Mouse (Mus musculus) CH12.LX (cell line): ENCODE results near the gene Srcin1. TPM values are rescaled to one million over a fixed set of nuclear protein-coding genes. Genes with fewer than 3 reads are reported as not detected.

Experiments used
- DNase-seq: peaks from one replicate; pipeline ENCODE4 v3.0.0-alpha.2; 2013; ENCODE audit errors: extremely low read depth
- H3K27ac ChIP-seq: 2 replicates; pipeline ENCODE4 v1.5.1; 2012; ENCODE audit warnings: low read depth, mild to moderate bottlenecking, control low read depth, moderate library complexity; ENCODE audit not compliant: insufficient read depth
- H3K27me3 ChIP-seq: replicated peaks from 2 replicates; pipeline ENCODE3; 2012; ENCODE audit warnings: inconsistent platforms
- H3K36me3 ChIP-seq, 2 experiments: replicated peaks in 1 of 2; 2 replicates each; pipeline versions ENCODE3 to v1.6.1; 2012; ENCODE audit warnings: inconsistent platforms in 1 of 2, low read length in 1 of 2, mild to moderate bottlenecking in 1 of 2, mixed read lengths in 1 of 2, moderate library complexity in 1 of 2; ENCODE audit not compliant: control insufficient read depth in 1 of 2, insufficient read depth in 1 of 2
- H3K4me1 ChIP-seq, 2 experiments: 2 replicates each; pipeline ENCODE4 v1.6.1; 2012; ENCODE audit warnings: inconsistent platforms in 1 of 2, moderate library complexity in 1 of 2; ENCODE audit not compliant: insufficient read depth in 2 of 2, control insufficient read depth in 1 of 2
- H3K4me2 ChIP-seq: 2 replicates; pipeline ENCODE4 v1.6.1; 2012; ENCODE audit warnings: low read depth, mild to moderate bottlenecking, control low read depth; ENCODE audit not compliant: poor library complexity, insufficient read depth, severe bottlenecking
- H3K4me3 ChIP-seq, 3 experiments: fragments of 150-350 bp in 1 of 3; sonication (generic) in 1 of 3; replicated peaks in 1 of 3; 2 replicates each; pipeline versions ENCODE3 to v1.5.1; 2011 to 2012; ENCODE audit warnings: low read depth in 2 of 3, low read length in 2 of 3, mild to moderate bottlenecking in 2 of 3, moderate library complexity in 2 of 3, control low read depth in 1 of 3, improper control_type of control experiment in 1 of 3, inconsistent platforms in 1 of 3, mixed read lengths in 1 of 3; ENCODE audit not compliant: poor library complexity in 1 of 3
- H3K79me2 ChIP-seq: replicated peaks from 2 replicates; pipeline ENCODE4 v1.6.1; 2012; ENCODE audit warnings: mild to moderate bottlenecking, moderate library complexity; ENCODE audit not compliant: control insufficient read depth, poor library complexity, insufficient read depth, severe bottlenecking; ENCODE audit errors: extremely low read depth
- H3K9ac ChIP-seq: 2 replicates; pipeline ENCODE4 v1.6.1; 2012; ENCODE audit warnings: low read depth, mild to moderate bottlenecking, control low read depth, moderate library complexity; ENCODE audit not compliant: insufficient read depth
- H3K9me3 ChIP-seq: replicated peaks from 2 replicates; pipeline ENCODE3; 2012; ENCODE audit warnings: low read length, inconsistent platforms, mixed read lengths
- CHD1 ChIP-seq: IDR thresholded peaks from 2 replicates; pipeline ENCODE4 v1.6.1; 2012; ENCODE audit warnings: low read depth, low read length, improper control_type of control experiment, inconsistent platforms
- CHD2 ChIP-seq: IDR thresholded peaks from 2 replicates; pipeline ENCODE4 v1.6.1; 2011; ENCODE audit warnings: low read length, improper control_type of control experiment
- ETS1 ChIP-seq: conservative IDR thresholded peaks from 2 replicates; pipeline ENCODE4 v1.6.1; 2012; ENCODE audit warnings: low read depth, mild to moderate bottlenecking, inconsistent platforms, low read length, improper control_type of control experiment, moderate library complexity
- GABPA ChIP-seq: IDR thresholded peaks from 2 replicates; pipeline ENCODE4 v1.6.1; 2012; ENCODE audit warnings: low read depth, low read length, improper control_type of control experiment, inconsistent platforms; ENCODE audit not compliant: insufficient replicate concordance
- MAX ChIP-seq: IDR thresholded peaks from 2 replicates; pipeline ENCODE4 v1.6.1; 2011; ENCODE audit warnings: low read length, improper control_type of control experiment
- MEF2A ChIP-seq: IDR thresholded peaks from 2 replicates; pipeline ENCODE4 v1.6.1; 2014; ENCODE audit warnings: low read depth, mild to moderate bottlenecking, inconsistent platforms, low read length, improper control_type of control experiment, borderline replicate concordance
- MXI1 ChIP-seq: IDR thresholded peaks from 2 replicates; pipeline ENCODE4 v1.6.1; 2011; ENCODE audit warnings: mild to moderate bottlenecking, low read depth, low read length, improper control_type of control experiment
- MYC ChIP-seq: IDR thresholded peaks from 2 replicates; pipeline ENCODE4 v1.6.1; 2011; ENCODE audit warnings: low read depth, mild to moderate bottlenecking, improper control_type of control experiment, low read length
- NRF1 ChIP-seq: IDR thresholded peaks from 2 replicates; pipeline ENCODE4 v1.6.1; 2014; ENCODE audit warnings: low read depth, mild to moderate bottlenecking, inconsistent platforms, low read length, improper control_type of control experiment, moderate library complexity
- PAX5 ChIP-seq: IDR thresholded peaks from 2 replicates; pipeline ENCODE4 v1.6.1; 2012; ENCODE audit warnings: low read length, inconsistent platforms, mixed read lengths
- POLR2AphosphoS2 ChIP-seq: IDR thresholded peaks from 2 replicates; pipeline ENCODE4 v1.6.1; 2011; ENCODE audit warnings: low read depth, low read length, improper control_type of control experiment
- RCOR1 ChIP-seq: conservative IDR thresholded peaks from 2 replicates; pipeline ENCODE4 v1.6.1; 2012; ENCODE audit warnings: low read depth, mild to moderate bottlenecking, inconsistent platforms, low read length, improper control_type of control experiment
- SIN3A ChIP-seq: IDR thresholded peaks from 2 replicates; pipeline ENCODE4 v1.6.1; 2012; ENCODE audit warnings: low read length, improper control_type of control experiment, inconsistent platforms
- SMC3 ChIP-seq: IDR thresholded peaks from 2 replicates; pipeline ENCODE4 v1.6.1; 2011; ENCODE audit warnings: low read depth, low read length, improper control_type of control experiment
- UBTF ChIP-seq: IDR thresholded peaks from 2 replicates; pipeline ENCODE4 v1.6.1; 2012; ENCODE audit warnings: low read depth, mild to moderate bottlenecking, inconsistent platforms, low read length, improper control_type of control experiment, moderate library complexity
- USF1 ChIP-seq: IDR thresholded peaks from 2 replicates; pipeline ENCODE4 v1.6.1; 2014; ENCODE audit warnings: low read depth, mild to moderate bottlenecking, inconsistent platforms, low read length, improper control_type of control experiment
- ZC3H11A ChIP-seq: IDR thresholded peaks from 2 replicates; pipeline ENCODE4 v1.6.1; 2012; ENCODE audit warnings: low read depth, mild to moderate bottlenecking, inconsistent platforms, low read length, improper control_type of control experiment
- dilution Hi-C: fragments of 300-500 bp; cut with MboI; formaldehyde crosslinking; loops from 2 replicates; pipeline ENCODE4 v1.14.3; 2020; ENCODE audit warnings: low sequenced_read_pairs; ENCODE audit not compliant: extremely low pct_unique_long_range_greater_than_20kb, extremely low pct_ligation_motif_present
- in situ Hi-C: fragments of 300-500 bp; cut with MboI; formaldehyde crosslinking; loops from 3 replicates; pipeline ENCODE4 v1.14.3; 2019; ENCODE audit warnings: low sequenced_read_pairs, low pct_ligation_motif_present, low pct_unique_long_range_greater_than_20kb, mixed read lengths
- polyA plus RNA-seq: library from polyadenylated mRNA; unstranded; fragments of >175 nt; gene quantifications from 2 replicates; pipeline ENCODE4 v1.2.1, GENCODE M21; 2012; ENCODE audit warnings: low read depth; ENCODE audit not compliant: insufficient read length
- total RNA-seq, 2 experiments: library from RNA; depleted of rRNA; stranded (reverse); fragments of 300-350 nt in 1 of 2; fragments of >200 nt in 1 of 2; gene quantifications; 2 replicates each; pipeline ENCODE4 v1.2.3; 2012 to 2014

Srcin1 gene
- total and polyA plus RNA-seq, 3 experiments = 0.08 to 0.09 TPM; not detected in 1

DNA sequence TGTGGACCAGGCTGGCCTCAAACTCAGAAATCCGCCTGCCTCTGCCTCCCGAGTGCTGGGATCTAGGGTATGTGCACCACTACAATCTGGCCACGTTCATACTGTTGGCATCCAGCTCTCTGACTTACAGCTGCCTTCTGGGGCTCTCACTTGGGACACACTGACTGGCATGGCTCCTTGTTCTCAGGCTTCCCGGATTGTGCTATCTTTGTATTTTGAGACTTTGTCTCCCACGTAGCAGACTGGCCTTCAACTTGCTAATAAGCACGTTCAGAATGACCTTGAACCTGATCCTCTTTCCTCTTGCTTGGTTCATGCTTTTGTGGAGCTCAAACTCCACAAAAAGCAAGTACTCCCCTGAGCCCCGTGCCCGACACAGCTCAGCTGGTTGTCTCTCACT lies 90.3 kb downstream of the Srcin1 start:
- dilution Hi-C loops = no loop called here
- Histone ChIP-seq H3K27ac (no peak overlapping the region), H3K9ac (no peak overlapping the region), H3K27me3 (no peaks in the 10 kb centered on the region), H3K4me1 (peaks cover 4 to 40% of the 10 kb centered on the region in 2 experiments; a peak in 3 of 4 replicates), H3K4me2 (no peak overlapping the region), H3K4me3 (no peak overlapping the region), H3K9me3 (no peaks in the 10 kb centered on the region), H3K36me3 (peaks cover 2 to 29% of the 10 kb centered on the region in 2 experiments), H3K79me2 (no peaks in the 10 kb centered on the region)
- no peak for DNase-seq
- TF ChIP-seq POLR2AphosphoS2 (no peak), UBTF (no peak), CHD1 (no peak), MEF2A (no peak), MAX (no peak), MXI1 (no peak), USF1 (no peak), RCOR1 (no peak), SIN3A (no peak), CHD2 (no peak), ETS1 (no peak), ZC3H11A (no peak), PAX5 (no peak), NRF1 (no peak), MYC (no peak)
- in situ Hi-C loops = loop anchor here (5.0 kb wide), 2 partner anchors 72 to 137 kb away; no protein-coding TSS in a partner anchor

DNA sequence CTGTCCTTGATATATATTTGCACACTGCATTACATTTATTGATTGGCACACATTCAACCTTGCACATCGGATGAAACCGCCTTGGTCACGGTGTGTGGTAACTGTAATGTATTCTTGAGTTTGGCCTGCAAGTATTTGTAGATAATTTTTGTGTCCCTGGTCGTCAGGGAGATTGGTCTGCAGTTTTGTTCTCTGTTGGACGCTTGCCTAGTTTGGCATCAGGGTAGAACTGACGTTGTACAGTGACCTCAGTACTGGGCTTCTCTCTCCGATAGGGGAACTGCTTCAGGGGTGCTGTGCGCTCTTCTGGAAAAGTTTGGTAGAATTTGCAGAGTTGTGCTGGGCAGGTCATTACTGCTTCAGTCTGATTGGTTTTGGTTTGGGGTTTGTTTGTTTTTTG lies 96.2 kb downstream of the Srcin1 start:
- no peak overlapping the region for H3K9ac ChIP-seq
- no peak overlapping the region for H3K4me2 ChIP-seq
- dilution Hi-C loops = no loop called here
- peaks cover 5 to 51% of the 10 kb centered on the region in 2 experiments for H3K36me3 ChIP-seq
- H3K4me1 ChIP-seq = peaks cover 0 to 11% of the 10 kb centered on the region in 2 experiments; a peak in 2 of 4 replicates
- no peak for DNase-seq
- in situ Hi-C loops = no loop called here
- no peak overlapping the region for H3K27ac ChIP-seq
- H3K79me2 ChIP-seq = no peaks in the 10 kb centered on the region
- no peak for TF ChIP-seq SMC3
- no peak for TF ChIP-seq GABPA
- TF ChIP-seq POLR2AphosphoS2 = no peak
- no peak overlapping the region for H3K4me3 ChIP-seq
- H3K27me3 ChIP-seq = no peaks in the 10 kb centered on the region
- no peaks in the 10 kb centered on the region for H3K9me3 ChIP-seq
